Mouse (Mus musculus): Measurements from ENCODE around the gene Cux1.
A peak's percentile ranks its signal among the peaks of the same experiment; 100 is the strongest.

The Cux1 gene

GRCm38 (mm10) chr5:136567176-136568025, at the start of gene Cux1:
Cux1 (minus strand) TSS chr5:136567490.
- peak; percentile 94 for DNase-seq (ENCODE audit: inconsistent ontology term)

GRCm38 (mm10) chr5:136612391-136612790, 45.1 kb upstream of the Cux1 start:
- no peak for DNase-seq (ENCODE audit: inconsistent ontology term)

- DNase-seq (ENCODE audit: inconsistent ontology term) = no peak
Observed at GRCm38 (mm10) chr5:136608814-136609434, 41.6 kb upstream of the Cux1 start.

- no peak for DNase-seq (ENCODE audit: inconsistent ontology term)
Observed at GRCm38 (mm10) chr5:136605144-136605543, 37.9 kb upstream of the Cux1 start.

- no peak for DNase-seq (ENCODE audit: inconsistent ontology term)
Observed at GRCm38 (mm10) chr5:136603176-136603964, 36.1 kb upstream of the Cux1 start.

- no peak for DNase-seq (ENCODE audit: inconsistent ontology term)
Observed at GRCm38 (mm10) chr5:136600511-136600910, 33.2 kb upstream of the Cux1 start.

- DNase-seq (ENCODE audit: inconsistent ontology term) = no peak
Observed at GRCm38 (mm10) chr5:136594896-136595540, 27.7 kb upstream of the Cux1 start.

- DNase-seq (ENCODE audit: inconsistent ontology term) = no peak
Observed at GRCm38 (mm10) chr5:136591816-136592499, 24.7 kb upstream of the Cux1 start.

- no peak for DNase-seq (ENCODE audit: inconsistent ontology term)
Observed at GRCm38 (mm10) chr5:136589002-136589401, 21.7 kb upstream of the Cux1 start.

- no peak for DNase-seq (ENCODE audit: inconsistent ontology term)
Observed at GRCm38 (mm10) chr5:136588471-136588870, 21.2 kb upstream of the Cux1 start.

- peak; percentile 16 for DNase-seq (ENCODE audit: inconsistent ontology term)
Observed at GRCm38 (mm10) chr5:136584676-136585285, 17.5 kb upstream of the Cux1 start.

- no peak for DNase-seq (ENCODE audit: inconsistent ontology term)
Observed at GRCm38 (mm10) chr5:136583666-136584464, 16.6 kb upstream of the Cux1 start.

- no peak for DNase-seq (ENCODE audit: inconsistent ontology term)
Observed at GRCm38 (mm10) chr5:136583256-136583655, 16.0 kb upstream of the Cux1 start.

- DNase-seq (ENCODE audit: inconsistent ontology term) = no peak
Observed at GRCm38 (mm10) chr5:136582201-136582600, 14.9 kb upstream of the Cux1 start.

- DNase-seq (ENCODE audit: inconsistent ontology term) = no peak
Observed at GRCm38 (mm10) chr5:136581625-136582024, 14.3 kb upstream of the Cux1 start.

GRCm38 (mm10) chr5:136581166-136581565, 13.9 kb upstream of the Cux1 start:
- no peak for DNase-seq (ENCODE audit: inconsistent ontology term)

GRCm38 (mm10) chr5:136578201-136578600, 10.9 kb upstream of the Cux1 start:
- no peak for DNase-seq (ENCODE audit: inconsistent ontology term)

GRCm38 (mm10) chr5:136570171-136570570, 2.9 kb upstream of the Cux1 start:
- DNase-seq (ENCODE audit: inconsistent ontology term) = no peak

GRCm38 (mm10) chr5:136568776-136569175, 1.5 kb upstream of the Cux1 start:
- peak; percentile 82 for DNase-seq (ENCODE audit: inconsistent ontology term)
